Mouse (Mus musculus): ENCODE data around the gene Cldn8.

Gene Cldn8

DNA sequence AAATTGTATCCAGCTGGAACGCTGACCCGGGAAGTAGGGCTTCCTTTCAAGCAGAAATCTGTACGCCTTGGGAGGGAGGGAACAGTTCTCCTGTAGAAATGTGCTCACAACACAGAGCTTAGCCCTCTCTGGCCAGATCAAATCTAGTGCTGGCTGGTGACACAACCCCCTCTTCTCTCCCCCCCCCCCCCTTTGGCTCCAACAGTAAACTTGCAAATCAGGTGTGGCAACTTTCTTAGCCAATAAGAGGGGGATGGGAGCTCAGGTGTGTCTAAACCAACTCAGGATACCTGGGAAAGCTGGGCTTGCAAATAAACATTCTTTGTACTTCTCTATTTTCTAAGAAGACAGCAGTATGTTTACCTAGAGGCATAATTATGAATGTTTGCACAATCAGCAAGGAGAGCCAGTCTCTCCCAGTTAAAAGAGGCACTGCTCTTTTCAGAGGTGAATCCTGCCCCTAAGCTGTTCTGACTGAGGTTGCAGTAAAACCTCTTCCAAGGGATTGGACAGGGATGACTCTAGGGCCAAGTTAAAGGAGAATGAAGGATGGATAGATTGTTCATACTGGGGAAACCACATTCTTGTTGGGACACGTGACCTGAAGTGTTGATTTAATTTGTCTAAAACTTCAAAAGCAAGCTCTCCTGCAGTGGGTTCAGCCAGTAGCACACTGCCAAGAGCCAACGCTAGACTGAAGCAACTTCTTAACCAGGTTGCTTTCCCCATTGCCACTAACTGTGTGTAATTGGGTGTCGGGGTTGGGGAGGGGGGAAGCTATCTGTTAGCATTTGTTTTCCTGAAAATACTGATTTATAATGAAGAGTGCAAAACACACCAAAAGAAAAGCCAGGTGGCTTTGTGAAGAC, at the start of gene Cldn8:
TSS of gene Cldn8 (minus strand) at position 139 of the 869 bp plus-strand sequence.
- no peak for DNase-seq (ENCODE audit: low spot score)

DNA sequence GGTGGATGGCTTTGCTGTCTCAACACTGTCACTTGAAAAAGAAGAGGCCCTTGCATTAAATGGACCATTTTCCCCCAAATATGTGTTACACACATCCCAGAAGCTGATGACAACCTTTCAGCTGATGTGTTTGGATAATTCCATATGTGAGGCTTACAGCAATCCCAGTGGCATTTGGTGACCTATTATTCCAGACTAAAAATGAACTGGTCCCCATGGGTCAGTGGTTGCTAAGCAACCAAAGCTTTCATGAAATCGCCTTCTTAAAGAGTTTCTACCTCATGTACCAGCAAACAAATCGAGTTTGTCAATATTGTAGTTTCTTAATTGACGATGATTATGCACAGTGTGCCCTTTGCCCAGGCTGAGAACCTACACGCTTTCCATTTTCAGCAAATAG, 49.7 kb upstream of the Cldn8 start:
- no peak for DNase-seq (ENCODE audit: low spot score)

DNA sequence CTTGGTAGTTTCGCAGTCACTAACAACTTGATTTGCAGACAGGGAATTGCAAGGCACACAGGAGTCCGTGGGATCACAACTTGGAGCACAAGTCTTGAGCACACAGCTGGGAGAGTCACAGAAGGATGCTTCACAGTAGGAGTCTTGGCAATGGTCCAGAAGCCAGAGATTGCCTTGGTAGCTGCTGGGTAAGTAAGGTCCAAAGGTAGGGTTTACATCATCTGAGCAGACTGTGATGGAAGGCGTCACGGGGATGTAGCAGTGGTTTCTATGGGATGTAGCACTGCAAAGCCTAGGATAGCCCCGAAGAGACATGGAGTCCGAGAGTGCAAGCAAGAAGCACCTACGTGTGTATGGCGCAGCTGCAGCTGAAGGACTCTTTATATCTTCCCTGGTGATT, 48.9 kb upstream of the Cldn8 start, which contains the start of gene Krtap24-1:
TSS of gene Krtap24-1 (minus strand) at position 358 of the 400 bp plus-strand sequence.
- no peak for DNase-seq (ENCODE audit: low spot score)

DNA sequence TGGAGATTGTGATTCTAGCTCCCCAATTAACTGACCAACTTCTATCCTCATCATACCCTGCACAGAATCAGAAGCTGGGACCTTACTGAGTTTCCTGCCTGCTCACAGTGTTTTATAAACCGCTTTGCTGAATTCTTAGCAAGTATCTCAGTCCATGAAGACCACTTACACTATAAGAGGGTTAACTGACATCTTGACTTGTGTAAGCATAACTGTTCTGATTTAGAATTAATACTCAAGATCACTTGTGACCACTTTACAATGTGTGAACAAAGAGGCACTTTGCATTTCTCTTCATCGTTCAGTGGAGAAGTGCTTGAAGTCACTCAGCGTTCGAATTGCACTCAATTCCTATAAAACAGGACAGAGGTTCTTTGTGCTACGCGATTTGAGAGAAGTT, 41.6 kb upstream of the Cldn8 start:
- no peak for DNase-seq (ENCODE audit: low spot score)

DNA sequence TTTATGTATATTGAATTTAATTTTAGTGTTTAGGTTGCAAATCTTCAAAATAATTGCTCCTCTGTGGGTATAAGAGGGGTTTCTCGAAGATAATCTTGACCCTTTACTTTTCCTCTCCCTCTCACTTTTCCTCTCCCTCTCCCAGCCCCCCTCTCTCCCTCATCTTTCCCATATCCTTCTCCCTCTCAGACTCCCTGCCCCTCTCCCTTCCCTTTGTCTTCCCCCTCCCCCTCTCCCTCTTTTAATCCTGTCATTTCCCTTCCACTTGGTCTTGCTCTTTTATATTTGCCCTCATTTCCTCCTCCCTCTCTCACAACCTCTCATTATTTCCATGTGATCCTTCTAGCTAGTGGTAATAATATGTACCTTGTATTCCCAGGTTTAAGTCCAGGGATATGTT, 39.5 kb upstream of the Cldn8 start:
- no peak for DNase-seq (ENCODE audit: low spot score)

DNA sequence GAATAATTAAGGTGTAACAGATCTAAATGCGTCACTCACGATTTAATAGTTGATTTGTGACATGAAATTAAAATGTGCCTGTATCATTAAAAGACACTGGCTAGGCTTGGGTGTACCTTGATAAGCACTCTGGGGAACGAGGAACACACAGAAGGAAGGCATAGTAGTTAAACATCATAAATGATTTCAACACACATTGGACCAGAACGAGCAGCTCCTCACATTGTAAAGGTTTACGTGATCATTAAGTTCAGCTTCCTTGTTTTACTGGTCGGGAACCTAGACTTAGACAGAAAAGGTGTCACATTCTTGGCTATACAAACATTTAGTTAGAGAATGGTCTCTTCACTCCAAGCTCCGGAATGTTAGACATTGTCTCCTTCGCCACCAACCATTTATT, 37.3 kb upstream of the Cldn8 start:
- no peak for DNase-seq (ENCODE audit: low spot score)

DNA sequence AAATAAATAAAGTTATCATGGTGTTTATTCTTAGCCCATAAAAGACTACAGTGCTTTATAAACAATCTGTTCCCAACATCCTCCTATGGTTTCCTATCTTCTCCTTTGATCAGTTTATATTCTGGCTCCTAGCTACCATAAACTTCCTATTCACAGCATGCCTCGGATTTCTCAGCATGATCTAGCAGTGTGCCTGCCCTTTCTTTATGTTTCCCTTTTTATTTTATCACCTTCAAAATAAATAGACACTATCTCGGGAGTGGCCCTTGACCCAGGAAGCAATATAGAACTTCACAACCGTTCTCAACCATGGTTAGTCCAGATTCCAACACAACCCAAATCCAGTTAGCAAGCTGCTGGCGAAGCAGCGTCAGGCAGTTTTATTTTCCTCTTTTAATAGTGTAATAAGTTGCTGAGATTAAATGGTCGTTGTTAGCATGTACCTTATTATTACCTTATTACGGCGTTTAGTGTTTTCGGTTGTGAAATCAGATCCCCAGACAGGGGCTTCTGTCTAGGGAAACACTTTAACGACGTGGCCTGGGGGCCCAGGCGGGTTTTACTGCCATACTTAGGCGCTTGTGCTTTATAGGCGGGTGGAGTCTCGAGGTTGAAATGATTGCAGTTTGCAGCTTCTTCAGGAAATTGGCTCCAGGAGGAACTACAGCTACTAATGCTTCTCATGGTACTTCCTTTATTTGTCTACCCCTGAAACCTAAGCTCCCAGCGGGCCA, 36.7 kb upstream of the Cldn8 start:
- DNase-seq (ENCODE audit: low spot score): no peak

DNA sequence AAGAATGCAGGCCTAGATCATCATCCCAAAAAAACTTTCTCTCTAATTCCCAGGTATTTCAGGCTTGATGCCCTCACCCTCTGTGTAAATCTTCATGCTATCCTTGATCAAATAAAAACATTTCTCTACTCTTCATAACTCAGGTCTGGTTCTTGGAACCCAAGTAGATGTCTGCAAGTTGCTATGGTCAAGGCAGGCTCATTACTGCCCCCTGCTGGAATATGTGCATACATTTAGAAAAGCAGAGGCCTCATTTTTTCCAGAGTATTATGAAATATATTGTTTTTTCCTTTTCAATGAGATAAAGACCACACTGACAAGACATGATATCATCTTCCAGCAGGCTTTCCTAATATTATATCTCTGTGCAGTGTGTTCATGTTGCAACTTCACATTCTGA, 29.8 kb upstream of the Cldn8 start:
- no peak for DNase-seq (ENCODE audit: low spot score)

DNA sequence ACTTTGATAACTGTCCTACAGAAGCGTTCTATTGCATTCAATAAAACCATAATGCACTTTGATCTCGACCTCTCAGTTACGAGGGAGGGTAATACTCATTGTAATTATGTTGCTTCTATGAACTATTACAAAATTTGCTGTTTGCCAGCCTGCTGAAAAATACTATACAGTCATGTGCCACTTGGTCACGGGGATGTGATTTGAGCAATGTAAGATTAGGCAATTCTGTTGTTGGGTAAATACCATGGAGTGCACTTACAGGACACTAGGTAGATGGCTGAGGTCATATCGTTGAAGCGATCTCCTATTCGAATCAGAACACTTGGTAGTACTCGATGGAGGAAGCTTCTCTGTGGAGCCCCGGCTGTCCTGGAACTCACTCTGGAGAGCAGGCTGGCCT, 20.4 kb upstream of the Cldn8 start:
- DNase-seq (ENCODE audit: low spot score): no peak

DNA sequence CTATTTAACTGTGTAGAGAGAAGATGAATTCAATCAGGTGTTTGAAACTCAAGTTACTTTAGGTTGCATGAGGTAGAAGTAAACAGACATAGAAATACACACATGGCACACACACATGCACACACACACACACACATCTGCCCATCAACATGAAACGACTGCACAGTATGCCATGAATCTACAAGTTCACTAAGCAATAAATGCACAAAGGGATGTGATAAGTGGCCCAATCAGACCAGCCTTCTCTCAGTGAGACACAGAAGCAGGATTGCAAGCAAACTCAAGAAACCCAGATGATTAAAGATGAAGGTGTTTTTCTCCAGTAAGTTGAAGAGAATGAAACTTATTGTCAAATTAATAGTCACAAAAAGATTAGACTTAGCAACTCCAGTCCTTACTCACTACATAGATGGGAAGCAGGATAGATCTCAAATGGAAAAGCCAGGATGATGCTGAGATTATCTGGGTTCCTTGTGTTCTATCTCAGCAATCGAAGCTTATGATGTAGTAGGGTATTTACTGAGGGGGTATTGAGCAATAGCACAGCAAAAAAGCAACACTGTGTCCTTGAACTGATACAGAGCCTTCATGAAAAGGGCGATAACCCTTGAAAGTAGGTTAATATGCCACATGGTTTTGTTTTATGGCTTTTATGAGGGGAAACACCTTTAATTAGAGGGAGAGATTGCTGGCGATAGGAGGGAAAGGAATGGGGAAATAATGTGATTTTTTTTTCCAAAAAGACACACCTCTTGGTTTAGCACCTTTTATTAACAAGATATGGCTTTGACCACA, 13.1 kb upstream of the Cldn8 start:
- DNase-seq (ENCODE audit: low spot score): no peak

DNA sequence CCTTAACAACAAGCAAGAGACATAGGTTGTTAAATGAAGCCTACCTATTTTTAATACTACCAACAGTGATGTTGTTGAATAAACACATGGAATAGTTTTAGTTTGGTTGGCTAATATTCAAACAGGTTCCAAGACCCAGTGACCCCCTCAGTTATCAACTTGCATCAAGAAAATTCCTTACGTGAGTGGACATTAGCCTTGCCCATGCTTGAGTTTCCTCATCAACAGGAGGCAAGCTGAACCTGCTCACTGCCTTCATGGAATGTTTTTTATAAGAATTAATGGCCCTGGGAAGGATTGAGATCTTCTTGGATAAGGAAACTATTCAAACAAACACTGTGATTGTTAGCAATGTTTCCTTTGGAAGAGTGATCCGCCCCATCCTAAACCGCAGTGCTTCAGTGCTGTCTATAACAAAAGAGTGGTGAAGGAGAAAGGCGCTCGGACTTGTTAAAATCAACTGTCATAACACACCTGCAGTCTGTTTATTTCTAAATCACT, 10.0 kb upstream of the Cldn8 start:
- DNase-seq (ENCODE audit: low spot score): no peak

DNA sequence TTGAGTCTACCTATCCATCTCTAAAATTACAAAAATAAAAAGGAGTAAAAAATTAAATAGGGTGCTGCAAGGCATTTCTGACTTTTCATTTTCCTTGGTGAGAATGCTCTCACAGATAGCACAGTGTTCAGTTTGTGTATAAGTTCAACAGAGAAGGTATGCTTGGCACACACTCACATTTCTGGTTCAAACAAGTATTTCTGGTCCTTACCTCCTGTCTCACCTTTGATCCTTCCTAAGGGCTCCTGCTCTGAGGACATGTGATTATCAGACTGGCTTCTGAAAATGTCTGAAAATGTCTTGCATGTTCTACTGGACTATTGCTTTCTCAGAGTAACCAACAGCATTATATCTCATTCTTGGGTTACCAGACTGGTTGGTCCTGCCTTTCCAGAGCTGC, 7.2 kb upstream of the Cldn8 start:
- no peak for DNase-seq (ENCODE audit: low spot score)

DNA sequence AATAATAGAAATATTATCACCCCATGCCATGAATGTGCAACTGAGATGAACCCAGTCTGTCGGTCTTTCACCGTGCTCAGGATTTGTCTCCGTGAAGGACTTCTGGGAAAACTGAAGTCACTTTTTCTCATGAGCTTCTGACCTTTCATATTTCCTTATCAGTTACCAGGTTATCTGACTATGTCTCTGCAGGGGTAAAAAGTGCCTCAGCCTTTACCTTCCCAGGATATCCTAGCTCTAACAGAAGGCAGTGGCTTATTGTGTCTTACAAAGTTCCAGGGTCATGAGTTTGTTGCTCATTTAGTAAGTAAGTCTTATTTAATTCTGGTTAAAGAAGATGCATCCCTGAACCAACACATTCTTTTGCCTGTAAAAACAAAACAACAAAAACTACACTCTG, 6.7 kb upstream of the Cldn8 start:
- DNase-seq (ENCODE audit: low spot score): no peak

DNA sequence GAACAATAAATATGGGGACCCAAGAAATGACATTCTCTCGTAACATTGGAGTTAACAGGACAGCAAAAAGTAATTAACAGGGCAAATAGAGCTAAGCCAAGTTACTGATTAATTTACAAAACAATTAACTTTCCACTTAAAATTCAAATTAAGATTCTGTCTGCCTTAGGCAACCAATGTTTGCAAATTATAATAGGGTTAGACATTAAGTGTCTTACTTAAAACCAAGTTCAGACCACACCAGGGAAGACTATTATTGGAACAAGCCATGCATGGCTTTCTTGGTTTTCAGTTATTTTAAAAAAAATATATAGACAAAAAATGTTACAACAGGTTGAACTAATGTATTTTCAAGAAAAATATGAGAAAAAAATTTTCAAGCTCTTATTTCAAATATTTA, 6.1 kb upstream of the Cldn8 start:
- no peak for DNase-seq (ENCODE audit: low spot score)

DNA sequence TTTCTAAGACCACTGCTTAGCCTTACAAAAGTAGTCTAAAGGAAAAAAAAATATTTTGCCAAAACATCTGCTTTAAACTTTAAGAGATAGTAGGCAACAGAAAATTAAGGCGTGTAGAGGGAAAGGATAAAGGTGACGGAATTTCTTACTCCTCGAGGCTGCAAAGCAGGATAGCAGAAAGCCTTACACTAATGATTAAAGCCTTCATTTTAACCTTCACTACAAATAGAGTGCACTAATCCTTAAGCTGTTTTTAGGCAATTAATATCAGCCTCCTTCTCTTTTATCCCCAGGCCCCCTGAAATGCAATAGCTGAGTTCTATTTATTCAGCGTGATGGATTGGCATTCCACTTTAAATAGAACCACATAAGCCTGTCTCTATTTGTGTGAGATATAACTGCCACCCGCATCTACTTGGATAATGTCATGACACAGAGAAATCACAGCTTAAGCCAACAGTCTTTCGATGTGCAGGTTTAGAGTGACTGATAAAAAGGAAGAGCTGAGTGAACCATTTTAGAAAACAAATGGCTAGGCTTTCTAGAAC, 1.3 kb downstream of the Cldn8 start:
- no peak for DNase-seq (ENCODE audit: low spot score)

DNA sequence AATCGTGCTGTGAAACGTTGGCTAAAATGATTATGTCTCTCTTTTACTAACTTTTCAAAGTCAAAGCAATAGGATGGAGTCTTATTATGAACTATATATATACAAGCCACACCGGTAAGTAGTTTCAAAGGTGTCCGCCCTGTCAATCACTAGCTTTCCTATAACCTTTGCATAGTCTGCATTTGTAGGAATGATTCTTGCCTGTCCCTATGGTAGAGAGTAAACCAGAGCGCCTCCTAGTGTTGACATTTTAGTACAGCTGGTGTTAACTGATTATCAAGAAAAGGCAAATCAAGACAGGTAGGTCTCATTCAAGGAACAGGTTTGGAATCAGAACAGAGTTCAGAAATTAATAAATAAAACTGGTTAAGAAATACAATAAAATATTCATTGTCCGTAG, 20.5 kb downstream of the Cldn8 start:
- DNase-seq (ENCODE audit: low spot score): no peak

DNA sequence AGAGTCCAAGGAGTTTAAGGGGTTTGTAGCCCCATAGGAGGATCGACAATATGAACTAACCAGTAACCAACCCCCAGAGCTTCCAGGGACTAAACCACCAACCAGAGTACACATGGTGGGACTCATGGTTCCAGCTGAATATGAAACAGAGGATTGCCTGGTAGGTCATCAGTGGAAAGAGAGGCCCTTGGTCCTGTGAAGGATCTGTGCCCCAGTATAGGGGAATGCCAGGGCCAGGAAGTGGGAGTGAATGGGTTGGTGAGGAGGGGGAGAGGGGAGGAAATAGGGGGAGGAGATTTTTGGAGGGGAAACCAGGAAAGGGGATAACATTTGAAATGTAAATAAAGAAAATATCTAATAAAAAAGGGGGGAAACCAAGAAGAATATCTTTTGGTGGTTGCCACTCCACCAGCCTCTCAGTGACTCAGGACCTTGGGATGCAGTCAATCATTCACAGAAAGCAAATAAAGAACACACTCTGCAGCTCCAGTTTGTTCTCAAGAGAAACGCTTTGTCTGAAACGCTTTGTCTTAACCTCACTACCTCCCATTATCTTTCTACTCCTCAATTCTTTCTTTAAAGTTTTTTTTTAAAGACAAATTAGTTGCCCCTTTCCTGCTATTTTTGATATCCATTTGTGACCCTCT, 23.0 kb downstream of the Cldn8 start:
- DNase-seq (ENCODE audit: low spot score): no peak

DNA sequence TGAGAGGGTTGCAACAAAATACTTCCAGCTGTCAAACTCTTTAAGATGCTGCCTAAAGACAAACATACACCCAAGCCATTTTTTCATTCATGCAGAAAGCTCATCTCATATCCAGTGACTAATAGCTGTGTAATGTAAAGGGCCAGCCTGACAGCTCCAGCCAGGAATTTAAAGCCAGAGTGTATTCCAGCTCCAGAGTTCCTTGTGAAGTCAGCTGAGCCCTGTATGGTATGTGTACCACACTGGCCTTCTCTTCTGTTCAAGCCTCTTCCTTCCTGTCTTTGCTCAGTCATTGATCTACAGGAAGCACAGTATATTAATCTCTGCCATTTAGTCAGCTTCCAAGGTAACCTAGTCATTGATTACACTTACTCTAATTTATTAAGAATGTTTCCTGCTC, 51.6 kb downstream of the Cldn8 start:
- no peak for DNase-seq (ENCODE audit: low spot score)
